Comparison of ENCODE assay signal across 8 mouse cellular contexts in the genomic region with DNA sequence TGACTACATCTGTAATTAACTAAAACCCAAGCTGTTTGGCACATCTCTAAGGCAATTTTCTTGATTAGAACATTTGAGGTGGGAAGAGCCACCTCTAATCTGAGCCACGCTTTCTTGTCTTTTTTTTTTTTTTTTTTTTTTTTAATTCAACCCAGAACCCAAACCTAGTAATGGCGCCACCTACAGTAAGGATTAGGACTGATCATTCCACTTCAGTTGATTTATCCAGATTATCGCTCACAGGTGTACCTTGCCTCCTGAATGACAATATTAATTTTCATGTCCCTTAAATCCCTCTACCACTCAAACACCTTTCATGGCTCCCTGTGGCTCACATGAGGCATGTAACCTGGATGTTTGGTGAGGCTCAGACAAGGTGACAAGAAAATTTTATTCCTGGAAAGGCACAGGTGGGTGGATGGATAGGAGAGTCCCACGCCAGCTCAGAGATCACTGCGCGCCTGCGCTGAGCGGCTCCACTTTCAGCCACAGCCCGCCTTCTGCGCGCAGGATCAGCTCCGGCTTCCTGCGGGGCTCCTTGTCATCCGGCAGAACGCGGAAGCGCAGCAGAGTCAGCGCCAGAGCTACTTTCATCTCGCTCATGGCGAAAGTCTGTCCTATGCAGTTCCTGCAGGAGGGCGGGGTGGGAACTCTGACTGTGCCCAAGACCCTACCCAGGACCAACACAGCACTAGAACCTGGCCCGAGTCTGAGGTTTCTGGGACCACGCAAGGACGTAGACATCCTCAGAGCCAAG. TPM values are rescaled to one million over a fixed set of nuclear protein-coding genes. Genes with fewer than 3 reads are reported as not detected.
DNase-seq lines count a peak whose midpoint lies in the region; ATAC-seq lines count a peak whose summit lies in the region.

No protein-coding gene starts in this region.

- H3K4me3 ChIP-seq in macrophage (ENCODE audit: inconsistent target), result peak overlapping the region; percentile 20

- DNase-seq in NIH3T3 (ENCODE audit: low read depth), result peak; percentile 10
- peak; percentile 77 for DNase-seq in cerebellum, adult 9-11 months
- peak; percentile 61 to 65 for DNase-seq in frontal cortex, postnatal 14 days (ENCODE audit: low spot score in 2 of 2)
- peak; percentile 50 to 81 for DNase-seq in left cerebral cortex, adult 9 months (ENCODE audit: low spot score in 2 of 2)
- peak; percentile 72 for DNase-seq in right cerebral cortex, postnatal 14 days
- peak; percentile 45 for DNase-seq in urinary bladder, postnatal 25 days (ENCODE audit: low spot score)

- no peak overlapping the region for H3K27ac ChIP-seq in macrophage

- peak; percentile 80 for ATAC-seq in inflammation-experienced regulatory T-cells, adult 6 months

- no peaks in the 10 kb centered on the region for H3K36me3 ChIP-seq in macrophage (ENCODE audit: inconsistent target)

- no peaks in the 10 kb centered on the region for H3K79me2 ChIP-seq in macrophage (ENCODE audit: inconsistent target)

- WGBS in macrophage (ENCODE audit: missing documents), result 31% methylated on average over 24 of the region's 24 CpGs

RNA-seq across cellular contexts. Expression of gene Cyp4f18, which starts 21.1 kb away (rescaled TPM):
- polyA plus RNA-seq in inflammation-experienced regulatory T-cells, adult 6 months (2017; shearing (Covaris generic)), result 1 to 10 TPM; 1.2 to 2.4 (median 2.2) TPM
- 10 to 100 TPM in 4 of 26 experiments, 1 to 10 TPM in 20, under 1 TPM in 1, not detected in 1; 0.92 to 18.9 (median 5.5) TPM for total RNA-seq in macrophage (2018; cell fraction: chromatin; rRNA removed)
- 10 to 100 TPM in 13 of 26 experiments, 1 to 10 TPM in 13; 2.8 to 20.6 (median 9.6) TPM for total RNA-seq in macrophage (2018; cell fraction: cytosol; rRNA removed)
- total RNA-seq in macrophage (2018; cell fraction: nucleus; rRNA removed), result 10 to 100 TPM in 11 of 26 experiments, 1 to 10 TPM in 15; 2.5 to 27.8 (median 9.0) TPM
- 4.8 to 31.0 TPM (median 8.7 TPM) in 3 replicates for polyA plus RNA-seq in macrophage (2018)

RNA-seq across cellular contexts. Expression of gene Zfp961, which starts 37.5 kb away (rescaled TPM):
- 10 to 100 TPM; 24.4 to 30.1 (median 26.0) TPM for polyA plus RNA-seq in inflammation-experienced regulatory T-cells, adult 6 months (2017; shearing (Covaris generic))
- total RNA-seq in macrophage (2018; cell fraction: chromatin; rRNA removed), result 10 to 100 TPM in 14 of 26 experiments, 1 to 10 TPM in 10, under 1 TPM in 2; 0.61 to 30.6 (median 11.8) TPM
- total RNA-seq in macrophage (2018; cell fraction: cytosol; rRNA removed), result 10 to 100 TPM in 6 of 26 experiments, 1 to 10 TPM in 20; 1.7 to 14.3 (median 8.0) TPM
- total RNA-seq in macrophage (2018; cell fraction: nucleus; rRNA removed), result 10 to 100 TPM in 9 of 26 experiments, 1 to 10 TPM in 17; 1.4 to 27.2 (median 5.6) TPM
- 8.4 to 12.3 TPM (median 9.8 TPM) in 3 replicates for polyA plus RNA-seq in macrophage (2018)

RNA-seq across cellular contexts. Expression of gene Olfr372, which starts 52.7 kb away (rescaled TPM):
- polyA plus RNA-seq in inflammation-experienced regulatory T-cells, adult 6 months (2017; shearing (Covaris generic)), result not detected
- under 1 TPM in 1 of 26 experiments, not detected in 25; 0.29 TPM for total RNA-seq in macrophage (2018; cell fraction: chromatin; rRNA removed)
- not detected for total RNA-seq in macrophage (2018; cell fraction: cytosol; rRNA removed)
- not detected for total RNA-seq in macrophage (2018; cell fraction: nucleus; rRNA removed)
- not detected in 3 replicates for polyA plus RNA-seq in macrophage (2018)

Comparison
In these comparisons a context has a peak if more than half of its experiments do, and no peak if none do; other contexts are left out.
1. DNase-seq: peak in every context shown above with its lines; median percentile 77 in cerebellum, adult 9-11 months; 72 in right cerebral cortex, postnatal 14 days; 66 in left cerebral cortex, adult 9 months; 63 in frontal cortex, postnatal 14 days; 45 in urinary bladder, postnatal 25 days; 10 in NIH3T3.